Mouse (Mus musculus) stomach, embryonic 15.5 days (tissue): ENCODE results near the gene Nr2f2. TPM values are rescaled to one million over a fixed set of nuclear protein-coding genes. Genes with fewer than 3 reads are reported as not detected.

Experiments used
- ATAC-seq: fragments of 200-750 bp; cut with Nextera tagmentation; 2 replicates; pipeline ENCODE4 v1.8.0; 2017; ENCODE audit warnings: low read depth, moderate number of reproducible peaks, moderate TSS enrichment; ENCODE audit not compliant: insufficient read depth, low FRiP score
- H3K27ac ChIP-seq: fragments of 300-500 bp; sonication (generic); 2 replicates; pipeline ENCODE4 v1.5.1; 2015; ENCODE audit warnings: mild to moderate bottlenecking, inconsistent platforms
- H3K27me3 ChIP-seq: fragments of 300-500 bp; sonication (generic); replicated peaks from 2 replicates; pipeline ENCODE4 v1.6.1; 2015; ENCODE audit warnings: inconsistent platforms
- H3K36me3 ChIP-seq: fragments of 300-500 bp; sonication (generic); 2 replicates; pipeline ENCODE4 v1.6.1; 2015; ENCODE audit warnings: inconsistent platforms
- H3K4me1 ChIP-seq: fragments of 300-500 bp; sonication (generic); 2 replicates; pipeline ENCODE4 v1.6.1; 2015; ENCODE audit warnings: inconsistent platforms
- H3K4me2 ChIP-seq: fragments of 300-500 bp; sonication (generic); 2 replicates; pipeline ENCODE4 v1.6.1; 2015; ENCODE audit warnings: mild to moderate bottlenecking, inconsistent platforms
- H3K4me3 ChIP-seq: fragments of 300-500 bp; sonication (generic); replicated peaks from 2 replicates; pipeline ENCODE4 v1.5.1; 2015; ENCODE audit warnings: inconsistent platforms
- H3K9ac ChIP-seq: fragments of 300-500 bp; sonication (generic); 2 replicates; pipeline ENCODE4 v1.6.1; 2015; ENCODE audit warnings: inconsistent platforms
- H3K9me3 ChIP-seq: fragments of 300-500 bp; sonication (generic); 2 replicates; pipeline ENCODE4 v1.6.1; 2016; ENCODE audit warnings: inconsistent platforms
- WGBS: fragments of 180-500 bp; shearing (Covaris S2); methylation state at CpG from one replicate; pipeline ENCODE4 v1.1.7; 2015; 5-methylcytosine and 5-hydroxymethylcytosine counted together
- polyA plus RNA-seq: library from polyadenylated mRNA; unstranded; fragments of >200 nt; fragmentation: Nextera tagmentation; extraction: Ambion mirVana; gene quantifications from 2 replicates; pipeline ENCODE4 v1.2.1, GENCODE M21; 2015

The Nr2f2 gene
- polyA plus RNA-seq, 1 experiment from 2014 or later, result 66.9 TPM

- no peaks in the 10 kb centered on the region for H3K9me3 ChIP-seq
- H3K4me2 ChIP-seq, result no peak overlapping the region
- no peaks in the 10 kb centered on the region for H3K36me3 ChIP-seq
- H3K27me3 ChIP-seq, result no peaks in the 10 kb centered on the region
- no peak overlapping the region for H3K27ac ChIP-seq
- H3K4me1 ChIP-seq, result no peaks in the 10 kb centered on the region
- 80% methylated on average over 3 of the region's 3 CpGs for WGBS
- H3K9ac ChIP-seq, result no peak overlapping the region
- ATAC-seq, result no peak
- H3K4me3 ChIP-seq, result no peak overlapping the region
Measured at GRCm38 (mm10) chr7:70380943-70381342, 14.4 kb upstream of the Nr2f2 start.

DNA sequence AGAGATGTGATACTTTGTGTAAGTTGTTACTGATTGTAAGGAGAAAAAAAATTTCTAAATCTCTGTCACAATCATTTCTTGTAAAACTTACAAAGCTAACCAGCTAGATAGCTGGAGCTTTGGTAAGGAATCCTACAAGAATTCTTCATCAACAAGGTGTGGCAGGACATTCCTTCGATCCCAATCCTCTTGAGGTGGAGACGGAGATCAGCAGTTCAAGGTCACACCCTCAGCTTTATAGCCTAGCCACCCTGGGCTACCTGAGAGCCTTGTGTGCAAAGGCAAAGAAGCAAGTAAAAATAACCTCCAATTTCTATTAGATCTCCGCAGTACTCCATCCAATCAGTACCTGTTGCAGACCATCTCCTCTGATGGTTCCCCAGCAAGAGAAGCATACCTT, 13.7 kb upstream of the Nr2f2 start:
- H3K27me3 ChIP-seq, result no peaks in the 10 kb centered on the region
- no peak overlapping the region for H3K9ac ChIP-seq
- no peak for ATAC-seq
- no peaks in the 10 kb centered on the region for H3K9me3 ChIP-seq
- 78% methylated on average over 3 of the region's 3 CpGs for WGBS
- H3K4me2 ChIP-seq, result no peak overlapping the region
- no peak overlapping the region for H3K4me3 ChIP-seq
- H3K27ac ChIP-seq, result no peak overlapping the region
- H3K36me3 ChIP-seq, result no peaks in the 10 kb centered on the region
- H3K4me1 ChIP-seq, result no peaks in the 10 kb centered on the region

DNA sequence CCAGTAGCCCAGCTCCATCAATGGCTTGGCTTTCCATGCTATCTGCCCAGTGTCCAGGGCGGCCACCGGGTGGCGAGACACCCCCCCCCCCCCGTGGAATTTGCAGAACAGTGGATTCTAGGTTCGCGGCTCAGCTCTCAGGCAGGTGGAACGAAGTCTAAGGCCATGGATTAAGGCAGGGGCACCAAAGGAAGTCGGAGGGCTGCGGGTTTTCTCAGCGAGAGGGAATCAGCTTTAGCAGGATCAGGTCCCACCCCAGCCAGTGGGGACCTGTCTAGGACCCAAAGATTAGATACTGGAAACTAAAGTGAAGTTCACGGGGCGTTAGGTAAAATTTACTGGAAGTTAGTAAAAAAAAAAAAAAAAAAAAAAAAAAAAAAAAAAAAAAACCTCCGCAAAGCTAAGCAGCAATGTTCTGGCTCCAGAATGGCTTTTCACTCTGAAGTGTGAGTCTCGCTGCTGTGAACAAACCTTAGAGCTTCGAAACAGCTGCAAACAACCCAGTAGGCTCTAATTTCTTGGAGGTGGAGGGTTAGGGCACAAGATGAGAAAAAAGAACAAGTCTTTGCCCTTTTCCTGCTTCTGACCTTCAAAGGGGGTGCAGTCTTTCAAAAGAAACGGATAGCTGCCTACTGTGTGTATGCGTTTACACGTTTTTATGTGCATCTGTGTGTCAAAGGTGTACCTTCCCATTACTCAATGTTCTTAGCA, 4.2 kb upstream of the Nr2f2 start:
- H3K9me3 ChIP-seq, result no peaks in the 10 kb centered on the region
- H3K36me3 ChIP-seq, result no peaks in the 10 kb centered on the region
- peaks cover 21% of the 10 kb centered on the region; the same call in 1 of the 2 replicates for H3K4me1 ChIP-seq
- 14% methylated on average over 18 of the region's 18 CpGs for WGBS
- H3K4me3 ChIP-seq, result peak overlapping the region; percentile 43
- peak overlapping the region; percentile 82 for H3K4me2 ChIP-seq
- no peak overlapping the region for H3K9ac ChIP-seq
- H3K27ac ChIP-seq, result no peak overlapping the region
- H3K27me3 ChIP-seq, result no peaks in the 10 kb centered on the region
- ATAC-seq, result no peak

- ATAC-seq, result 0 out of 2 replicates have a peak, but pooled peaks have one; percentile 14
Measured at GRCm38 (mm10) chr7:70369731-70370551, 3.4 kb upstream of the Nr2f2 start.

DNA sequence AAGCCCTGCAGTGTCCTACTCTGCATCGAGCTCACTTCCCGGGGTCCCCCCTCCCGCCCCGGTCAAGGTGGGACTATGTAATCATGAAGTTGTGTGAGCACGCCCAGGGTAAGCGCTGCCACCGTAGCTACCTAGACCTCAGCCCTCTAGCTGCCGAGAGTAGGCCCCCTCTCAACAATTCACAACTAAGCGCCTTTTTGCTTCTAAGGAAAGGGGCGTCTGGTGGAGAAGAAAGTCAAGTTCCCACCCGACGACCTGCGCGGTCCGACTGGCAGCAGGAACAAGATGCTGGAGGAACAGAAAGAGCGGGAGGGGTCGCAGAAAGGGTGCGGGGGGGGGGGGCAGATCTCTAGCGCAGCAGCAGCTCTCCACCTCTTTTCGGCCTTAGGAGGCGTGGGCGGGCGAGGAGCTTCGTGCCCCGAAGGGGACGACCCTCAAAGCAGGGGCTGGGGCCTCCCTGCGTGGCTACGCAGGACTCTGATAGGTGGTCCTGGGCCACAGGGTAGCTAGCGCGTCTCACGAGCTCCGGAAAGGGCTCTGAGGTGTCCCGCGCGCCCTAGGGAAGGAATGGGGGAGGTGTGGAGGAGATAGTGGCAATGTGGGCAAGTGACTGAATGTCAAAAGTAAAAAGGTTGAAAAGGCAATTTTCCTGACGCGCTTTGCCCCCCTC, 2.7 kb upstream of the Nr2f2 start:
- Histone ChIP-seq H3K27me3 (no peaks in the 10 kb centered on the region), H3K27ac (peak overlapping the region; percentile 45), H3K9ac (peak overlapping the region; percentile 45), H3K9me3 (no peaks in the 10 kb centered on the region), H3K36me3 (no peaks in the 10 kb centered on the region), H3K4me1 (peaks cover 21% of the 10 kb centered on the region; the same call in 1 of the 2 replicates), H3K4me3 (peak overlapping the region; percentile 43), H3K4me2 (peak overlapping the region; percentile 82)
- peak; percentile 41; the same call in 1 of the 2 replicates for ATAC-seq
- WGBS, result 6% methylated on average over 37 of the region's 37 CpGs

More at GRCm38 (mm10) chr7:70369731-70370551, 3.4 kb upstream of the Nr2f2 start:
- no peaks in the 10 kb centered on the region for H3K27me3 ChIP-seq
- peak overlapping the region; percentile 45 for H3K27ac ChIP-seq
- H3K4me3 ChIP-seq, result peak overlapping the region; percentile 43
- WGBS, result 3% methylated on average over 47 of the region's 47 CpGs
- H3K9me3 ChIP-seq, result no peaks in the 10 kb centered on the region
- H3K4me2 ChIP-seq, result peak overlapping the region; percentile 82
- H3K9ac ChIP-seq, result peak overlapping the region; percentile 45; the same call in 1 of the 2 replicates
- peaks cover 21% of the 10 kb centered on the region; the same call in 1 of the 2 replicates for H3K4me1 ChIP-seq
- H3K36me3 ChIP-seq, result no peaks in the 10 kb centered on the region

DNA sequence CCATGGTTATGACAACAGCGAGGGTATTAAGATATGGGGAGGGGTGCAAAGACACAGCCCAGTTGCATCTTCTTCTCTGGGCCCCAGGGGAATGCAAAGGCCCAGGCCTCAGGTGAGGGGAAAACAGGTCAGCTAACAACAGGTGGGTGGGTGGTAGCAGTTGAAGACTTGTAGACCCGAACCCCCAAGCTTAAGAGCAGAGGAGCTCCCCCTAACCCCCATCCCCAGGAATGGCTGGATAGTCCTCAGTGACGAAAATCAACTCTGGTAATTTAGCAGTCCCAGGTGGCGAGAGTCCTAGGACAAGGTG, 2.2 kb upstream of the Nr2f2 start:
- H3K9me3 ChIP-seq, result no peaks in the 10 kb centered on the region
- no peaks in the 10 kb centered on the region for H3K36me3 ChIP-seq
- peaks cover 21% of the 10 kb centered on the region; the same call in 1 of the 2 replicates for H3K4me1 ChIP-seq
- 40% methylated on average over 4 of the region's 4 CpGs for WGBS
- peak overlapping the region; percentile 43 for H3K4me3 ChIP-seq
- ATAC-seq, result no peak
- no peaks in the 10 kb centered on the region for H3K27me3 ChIP-seq
- H3K27ac ChIP-seq, result peak overlapping the region; percentile 45
- H3K4me2 ChIP-seq, result peak overlapping the region; percentile 82
- no peak overlapping the region for H3K9ac ChIP-seq

DNA sequence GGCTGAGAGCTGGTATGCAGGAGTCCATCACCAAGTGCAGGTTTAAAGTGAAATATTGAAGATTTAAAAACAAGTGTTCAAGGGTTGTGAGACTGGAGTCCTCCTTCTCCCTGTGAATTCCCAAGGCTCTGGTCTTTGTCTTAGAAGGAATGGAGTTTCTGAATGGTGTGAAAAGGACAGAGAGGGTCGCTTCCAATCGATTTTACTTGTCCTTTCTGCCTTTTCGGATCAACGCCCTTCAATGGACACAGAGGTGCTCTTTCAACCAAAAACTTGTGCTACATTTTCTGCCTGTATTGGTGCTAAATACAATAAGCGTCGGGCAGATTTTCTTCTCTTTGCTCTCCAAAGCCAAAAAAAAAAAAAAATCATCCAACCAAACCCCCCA, 1.7 kb upstream of the Nr2f2 start:
- Histone ChIP-seq H3K9me3 (no peaks in the 10 kb centered on the region), H3K4me1 (peaks cover 21% of the 10 kb centered on the region; the same call in 1 of the 2 replicates), H3K4me2 (peak overlapping the region; percentile 82), H3K27me3 (no peaks in the 10 kb centered on the region), H3K4me3 (peak overlapping the region; percentile 43), H3K9ac (no peak overlapping the region), H3K36me3 (no peaks in the 10 kb centered on the region), H3K27ac (peak overlapping the region; percentile 45; the same call in 1 of the 2 replicates)
- 37% methylated on average over 6 of the region's 6 CpGs for WGBS
- ATAC-seq, result no peak

- no peaks in the 10 kb centered on the region for H3K9me3 ChIP-seq
- H3K27ac ChIP-seq, result peak overlapping the region; percentile 54
- ATAC-seq, result no peak
- H3K4me1 ChIP-seq, result peaks cover 21% of the 10 kb centered on the region; the same call in 1 of the 2 replicates
- H3K9ac ChIP-seq, result no peak overlapping the region
- peak overlapping the region; percentile 82 for H3K4me2 ChIP-seq
- H3K36me3 ChIP-seq, result no peaks in the 10 kb centered on the region
- WGBS, result 32% methylated on average over 16 of the region's 16 CpGs
- H3K27me3 ChIP-seq, result no peaks in the 10 kb centered on the region
- H3K4me3 ChIP-seq, result peak overlapping the region; percentile 43
Measured at GRCm38 (mm10) chr7:70367591-70368267, 1.2 kb upstream of the Nr2f2 start.

- Histone ChIP-seq H3K9ac (peak overlapping the region; percentile 62; the same call in 1 of the 2 replicates), H3K27me3 (no peaks in the 10 kb centered on the region), H3K4me3 (peak overlapping the region; percentile 61), H3K4me2 (peak overlapping the region; percentile 51), H3K4me1 (peaks cover 21% of the 10 kb centered on the region; the same call in 1 of the 2 replicates), H3K36me3 (no peaks in the 10 kb centered on the region), H3K27ac (peak overlapping the region; percentile 89), H3K9me3 (no peaks in the 10 kb centered on the region)
- WGBS, result 0% methylated on average over 1 of the region's 1 CpGs
- no peak for ATAC-seq
Measured at GRCm38 (mm10) chr7:70366808-70367095, 217 bp upstream of the Nr2f2 start.

DNA sequence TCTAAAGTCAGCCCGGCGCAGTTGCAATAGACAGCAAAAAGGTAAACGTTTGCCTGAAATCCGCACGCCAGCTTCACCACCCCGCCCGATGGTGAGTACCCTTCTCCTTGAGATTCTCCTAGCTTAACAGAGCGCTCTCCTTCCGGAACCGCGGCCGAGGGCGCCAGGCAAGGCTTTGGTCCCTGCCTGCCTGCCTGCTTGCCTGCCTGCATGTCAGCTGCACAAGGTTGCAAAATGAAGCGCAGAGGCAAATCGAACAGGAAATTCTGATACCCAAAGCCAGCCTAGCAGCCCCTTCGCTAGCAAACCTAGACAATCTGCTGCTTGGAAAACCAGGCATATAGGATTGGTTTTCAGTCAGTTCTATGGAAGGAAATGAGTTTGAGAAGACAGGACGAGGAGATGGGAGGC, 1.1 kb downstream of the Nr2f2 start:
- Histone ChIP-seq H3K9ac (peak overlapping the region; percentile 62), H3K4me1 (peaks cover 19% of the 10 kb centered on the region; the same call in 1 of the 2 replicates), H3K4me2 (peak overlapping the region; percentile 51), H3K9me3 (no peaks in the 10 kb centered on the region), H3K4me3 (peak overlapping the region; percentile 61), H3K36me3 (no peaks in the 10 kb centered on the region), H3K27ac (peak overlapping the region; percentile 89), H3K27me3 (no peaks in the 10 kb centered on the region)
- 1% methylated on average over 17 of the region's 17 CpGs for WGBS
- ATAC-seq, result no peak

- H3K4me2 ChIP-seq, result peak overlapping the region; percentile 51
Measured at GRCm38 (mm10) chr7:70364798-70365197, 1.7 kb downstream of the Nr2f2 start.

More at GRCm38 (mm10) chr7:70364798-70365197, 1.7 kb downstream of the Nr2f2 start:
- WGBS, result 0% methylated on average over 3 of the region's 3 CpGs
- peak overlapping the region; percentile 61 for H3K4me3 ChIP-seq
- no peaks in the 10 kb centered on the region for H3K36me3 ChIP-seq
- H3K9ac ChIP-seq, result peak overlapping the region; percentile 62
- ATAC-seq, result no peak
- H3K9me3 ChIP-seq, result no peaks in the 10 kb centered on the region
- H3K27me3 ChIP-seq, result no peaks in the 10 kb centered on the region
- peaks cover 14% of the 10 kb centered on the region; the same call in 1 of the 2 replicates for H3K4me1 ChIP-seq
- H3K27ac ChIP-seq, result peak overlapping the region; percentile 89
